ENCODE assay signal across 1 mouse cellular context in genomic region chr5:35896556-35896955, GRCm38 (mm10).
TF ChIP-seq lines count a peak whose summit lies in the region.

No protein-coding gene starts in this region.

TF ChIP-seq in CH12.LX, 34 proteins besides CTCF, POLR2A, EP300 and RAD21 (continued from another document):
- TF ChIP-seq HCFC1 (IDR thresholded peaks at IDR 0.05; ENCODE audit: low read depth, low read length): 0 out of 2 replicates have a peak, but pooled peaks have one; percentile 4
- no peak for TF ChIP-seq ZKSCAN1 (IDR thresholded peaks at IDR 0.05; ENCODE audit: borderline replicate concordance, low read depth, low read length)
- TF ChIP-seq TCF12 (IDR thresholded peaks at IDR 0.05; ENCODE audit: low read depth, low read length): no peak
- TF ChIP-seq SMC3 (IDR thresholded peaks at IDR 0.05; ENCODE audit: low read depth, low read length): no peak
- no peak for TF ChIP-seq ZMIZ1 (IDR thresholded peaks at IDR 0.05; ENCODE audit: low read depth, low read length)
- no peak for TF ChIP-seq NRF1 (IDR thresholded peaks at IDR 0.05; ENCODE audit: low read depth, low read length)
